Comparison of ENCODE assay signal across 25 mouse cellular contexts in the genomic region with DNA sequence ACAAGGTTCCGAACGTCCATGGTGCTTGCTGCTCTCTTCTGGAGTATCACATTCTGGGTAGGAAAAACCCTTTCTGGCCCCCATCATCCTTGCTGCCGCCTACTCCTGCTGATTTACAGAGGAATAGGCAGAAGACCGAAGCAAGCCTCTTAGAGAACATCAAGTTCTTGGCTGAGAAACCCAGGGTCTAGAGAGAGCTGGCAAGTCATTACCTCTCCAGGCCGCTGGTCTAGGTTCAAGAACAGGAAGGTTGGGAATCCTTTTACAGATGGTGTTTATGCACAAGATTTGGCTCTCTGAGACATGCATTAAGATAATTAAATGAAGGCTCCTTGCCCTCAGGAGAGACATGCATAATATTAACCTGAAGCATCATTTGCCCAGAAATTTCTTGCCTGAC. TPM values are rescaled to one million over a fixed set of nuclear protein-coding genes. Genes with fewer than 3 reads are reported as not detected.
DNase-seq lines count a peak whose midpoint lies in the region; ATAC-seq and TF ChIP-seq lines count a peak whose summit lies in the region.
"Had no signal": no experiment of that assay in that cellular context is flagged by ENCODE, and none has a peak within 500 bp of the region (broad histone marks: within the 10 kb centered on the region; RNA-seq: fewer than 3 reads in every experiment).

No protein-coding gene starts in this region.

- no peak overlapping the region for H3K4me2 ChIP-seq in hindbrain, postnatal 0 days (ENCODE audit: low read depth, low read length)
- no peak overlapping the region for H3K4me2 ChIP-seq in hindbrain, embryonic 14.5 days (replicated peaks)
- H3K4me2 ChIP-seq: forebrain, embryonic 13.5 days; heart, embryonic 11.5 days; hindbrain, embryonic 13.5 days had no signal

- H3K36me3 ChIP-seq in hindbrain, postnatal 0 days (ENCODE audit: insufficient read depth, low read length): 0 out of 2 replicates have a peak, but pooled peaks cover 8% of the 10 kb centered on the region
- H3K36me3 ChIP-seq in hindbrain, embryonic 14.5 days (replicated peaks; ENCODE audit: control insufficient read depth, insufficient read depth): peaks cover 13% of the 10 kb centered on the region; the same call in 1 of the 2 replicates
- peaks cover 58% of the 10 kb centered on the region for H3K36me3 ChIP-seq in embryonic facial prominence, embryonic 10.5 days (replicated peaks)

- no peak overlapping the region for H3K27ac ChIP-seq in hindbrain, postnatal 0 days
- H3K27ac ChIP-seq in hindbrain, embryonic 14.5 days: no peak overlapping the region
- no peak overlapping the region for H3K27ac ChIP-seq in embryonic facial prominence, embryonic 10.5 days (replicated peaks)
- H3K27ac ChIP-seq: forebrain, embryonic 10.5 days; forebrain, embryonic 13.5 days; hindbrain, embryonic 10.5 days; hindbrain, embryonic 13.5 days had no signal

- no peak for TF ChIP-seq CTCF in hindbrain, postnatal 0 days (IDR thresholded peaks at IDR 0.05; ENCODE audit: low read depth)

- 77% methylated on average over 5 of the region's 5 CpGs for WGBS in hindbrain, postnatal 0 days
- 90% methylated on average over 5 of the region's 5 CpGs for WGBS in hindbrain, embryonic 14.5 days
- WGBS in embryonic facial prominence, embryonic 10.5 days: 88% methylated on average over 5 of the region's 5 CpGs

- no peaks in the 10 kb centered on the region for H3K27me3 ChIP-seq in hindbrain, postnatal 0 days (ENCODE audit: insufficient read depth, low read length)
- no peaks in the 10 kb centered on the region for H3K27me3 ChIP-seq in hindbrain, embryonic 14.5 days (ENCODE audit: control insufficient read depth, insufficient read depth, low read length)
- no peaks in the 10 kb centered on the region for H3K27me3 ChIP-seq in embryonic facial prominence, embryonic 10.5 days (replicated peaks; ENCODE audit: low read depth, poor library complexity, severe bottlenecking)
- H3K27me3 ChIP-seq: CH12.LX; forebrain, embryonic 13.5 days; hindbrain, embryonic 13.5 days; Patski had no signal

- no peak overlapping the region for H3K4me3 ChIP-seq in hindbrain, postnatal 0 days (ENCODE audit: low read length)
- no peak overlapping the region for H3K4me3 ChIP-seq in hindbrain, embryonic 14.5 days (replicated peaks; ENCODE audit: low read length)
- H3K4me3 ChIP-seq in embryonic facial prominence, embryonic 10.5 days: no peak overlapping the region
- H3K4me3 ChIP-seq: forebrain, embryonic 10.5 days; forebrain, embryonic 13.5 days; hindbrain, embryonic 10.5 days; hindbrain, embryonic 13.5 days had no signal

- H3K9ac ChIP-seq in hindbrain, postnatal 0 days (replicated peaks; ENCODE audit: low read length): no peak overlapping the region
- H3K9ac ChIP-seq in hindbrain, embryonic 14.5 days: no peak overlapping the region
- H3K9ac ChIP-seq: forebrain, embryonic 13.5 days; hindbrain, embryonic 13.5 days had no signal

- peak; percentile 37 to 52 for DNase-seq in cerebellum, postnatal 14 days
- no peak for DNase-seq in cerebellum, postnatal 4 days (ENCODE audit: low spot score in 2 of 2)
- peak; percentile 4 for DNase-seq in hindbrain, postnatal 0 days (ENCODE audit: low spot score)
- DNase-seq in hindbrain, embryonic 14.5 days (ENCODE audit: low spot score): no peak
- DNase-seq in gonadal fat pad, adult 2 months (ENCODE audit: low read depth): peak; percentile 33
- DNase-seq in embryonic facial prominence, embryonic 10.5 days (ENCODE audit: low spot score): no peak
- DNase-seq: adrenal gland, postnatal 10 days; adrenal gland, postnatal 36 days; B cell, adult 2 months; cerebellum, adult 11-12 months; cerebellum, adult 8-10 months; cerebellum, postnatal 25 days; embryo, embryonic 11 days; gastrocnemius, postnatal 25 days had no signal

- H3K9me3 ChIP-seq in hindbrain, postnatal 0 days (ENCODE audit: low read length): no peaks in the 10 kb centered on the region
- H3K9me3 ChIP-seq in hindbrain, embryonic 14.5 days (ENCODE audit: control insufficient read depth, low read length): no peaks in the 10 kb centered on the region
- no peaks in the 10 kb centered on the region for H3K9me3 ChIP-seq in embryonic facial prominence, embryonic 10.5 days
- H3K9me3 ChIP-seq: forebrain, embryonic 10.5 days; forebrain, embryonic 13.5 days; G1E; hindbrain, embryonic 10.5 days; hindbrain, embryonic 13.5 days had no signal

- no peak for ATAC-seq in hindbrain, postnatal 0 days
- ATAC-seq in hindbrain, embryonic 14.5 days (ENCODE audit: low FRiP score): no peak
- ATAC-seq in monocyte, adult 5-6 weeks (replicated peaks; ENCODE audit: insufficient number of reproducible peaks, low FRiP score, low TSS enrichment, poor library complexity, severe bottlenecking): no peak
- ATAC-seq: forebrain, embryonic 13.5 days; forebrain, embryonic 16.5 days; intestine, postnatal 0 days; Patski had no signal

- H3K4me1 ChIP-seq in hindbrain, postnatal 0 days (ENCODE audit: insufficient read depth, low read length): peaks cover 5% of the 10 kb centered on the region; the same call in 1 of the 2 replicates
- peaks cover 8% of the 10 kb centered on the region for H3K4me1 ChIP-seq in hindbrain, embryonic 14.5 days (replicated peaks; ENCODE audit: control insufficient read depth, insufficient read depth, low read length)
- H3K4me1 ChIP-seq in embryonic facial prominence, embryonic 10.5 days: peaks cover 11% of the 10 kb centered on the region

RNA-seq across cellular contexts. Expression of a gene that starts 5.3 kb away (rescaled TPM):
- 20.5 and 33.3 TPM in 2 replicates for total RNA-seq in hindbrain, postnatal 0 days (2014; rRNA removed)
- polyA plus RNA-seq in hindbrain, postnatal 0 days (2015; fragmentation: Nextera tagmentation; extraction: Ambion mirVana): 80.1 and 80.7 TPM in 2 replicates
- polyA plus RNA-seq in hindbrain, embryonic 14.5 days (2014; fragmentation: Nextera tagmentation; extraction: Ambion mirVana): 60.7 and 63.1 TPM in 2 replicates
- 30.1 and 34.7 TPM in 2 replicates for polyA plus RNA-seq in gonadal fat pad, adult 2 months (2012; rRNA removed)
- 94.9 and 97.4 TPM in 2 replicates for polyA plus RNA-seq in embryonic facial prominence, embryonic 10.5 days (2016; fragmentation: Nextera tagmentation; extraction: Ambion mirVana)
- total RNA-seq in monocyte, adult 5-6 weeks (2017): 16.1 to 20.2 TPM (median 17.9 TPM) in 3 replicates

Comparison
In these comparisons a context has a peak if more than half of its experiments do, and no peak if none do; other contexts are left out.
1. DNase-seq: peak in cerebellum, postnatal 14 days (2 of 2), hindbrain, postnatal 0 days (single experiment) and gonadal fat pad, adult 2 months (single experiment); none in cerebellum, postnatal 4 days (0 of 2), hindbrain, embryonic 14.5 days (single experiment) and embryonic facial prominence, embryonic 10.5 days (single experiment).